Mouse (Mus musculus): ENCODE data around the gene Fam69b. TPM values are rescaled to one million over a fixed set of nuclear protein-coding genes. Genes with fewer than 3 reads are reported as not detected.

Gene Fam69b
- polyA plus RNA-seq, 1 experiment, result 12.2 TPM

DNA sequence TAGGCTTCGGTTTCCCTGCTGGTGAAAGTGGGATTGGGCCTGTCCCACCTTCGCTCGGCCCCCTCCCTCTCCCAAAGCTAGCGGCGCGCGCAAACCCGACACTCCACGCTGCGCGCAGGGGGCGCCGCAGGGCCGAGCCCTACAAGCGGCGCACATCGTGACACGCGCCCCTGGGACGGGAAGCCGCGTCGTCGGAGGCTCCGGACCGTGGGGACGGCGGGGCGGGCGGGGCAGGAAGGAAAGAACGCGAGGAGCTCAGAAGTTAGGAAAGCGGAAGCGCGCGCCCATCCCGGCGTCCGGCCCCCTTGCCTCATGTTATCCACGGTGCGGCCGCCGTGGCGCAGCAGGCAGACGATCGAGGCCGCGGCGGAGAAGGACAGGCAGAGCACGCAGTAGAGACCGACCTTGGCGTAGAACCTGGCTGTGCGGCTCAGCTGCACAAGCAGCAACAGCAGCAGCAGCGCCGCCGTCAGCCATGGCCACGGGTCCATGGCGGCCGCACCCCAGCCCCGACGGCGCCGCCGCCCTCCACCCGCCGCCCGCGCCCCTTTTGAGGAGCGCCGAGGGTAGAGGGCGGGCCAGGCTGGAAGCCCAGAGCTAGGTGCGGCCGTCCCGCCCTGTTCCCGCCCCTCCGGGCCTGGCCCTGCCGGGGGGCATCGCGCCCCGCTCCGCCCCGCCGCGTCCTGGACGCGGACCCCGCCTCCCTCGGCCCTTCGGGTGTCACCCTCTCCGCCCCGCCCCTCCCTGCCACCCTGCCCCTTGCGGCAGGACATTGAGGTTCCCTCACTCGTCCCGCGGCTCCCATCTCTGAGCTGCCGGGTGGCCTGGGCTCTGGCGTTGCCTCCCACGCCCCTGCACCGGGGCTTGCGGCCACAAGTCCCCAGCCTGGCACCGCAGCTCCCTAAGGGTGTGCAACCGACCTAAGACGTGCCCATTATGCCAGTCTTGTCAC lies 24.3 kb upstream of the Fam69b start, which contains the start of gene Agpat2:
TSS of gene Agpat2 (minus strand) at position 698 of the 952 bp plus-strand sequence.
- H3K36me3 ChIP-seq (ENCODE audit: control insufficient read depth, insufficient read depth, low read length), result no peaks in the 10 kb centered on the region
- peak within 1 kb of the TSS; percentile 79 for H3K27ac ChIP-seq (ENCODE audit: insufficient read depth, low read depth, low read length)
- WGBS, result 1% methylated on average over 88 of the region's 103 CpGs
- DNase-seq, result peak; percentile 91
- H3K27me3 ChIP-seq (replicated peaks; ENCODE audit: control insufficient read depth, insufficient read depth, low read length), result no peaks in the 10 kb centered on the region
- TF ChIP-seq CTCF (conservative IDR thresholded peaks at IDR 0.05; ENCODE audit: insufficient read depth, insufficient read length, low read depth, low read length) (peak; percentile 39), POLR2A (IDR thresholded peaks at IDR 0.05; ENCODE audit: low read depth, low read length) (peak; percentile 23)
- H3K4me3 ChIP-seq (ENCODE audit: insufficient read depth, low read depth, low read length), result peak within 1 kb of the TSS; percentile 92
- peaks cover 15% of the 10 kb centered on the region for H3K4me1 ChIP-seq (ENCODE audit: control insufficient read depth, insufficient read depth, low read length)

DNA sequence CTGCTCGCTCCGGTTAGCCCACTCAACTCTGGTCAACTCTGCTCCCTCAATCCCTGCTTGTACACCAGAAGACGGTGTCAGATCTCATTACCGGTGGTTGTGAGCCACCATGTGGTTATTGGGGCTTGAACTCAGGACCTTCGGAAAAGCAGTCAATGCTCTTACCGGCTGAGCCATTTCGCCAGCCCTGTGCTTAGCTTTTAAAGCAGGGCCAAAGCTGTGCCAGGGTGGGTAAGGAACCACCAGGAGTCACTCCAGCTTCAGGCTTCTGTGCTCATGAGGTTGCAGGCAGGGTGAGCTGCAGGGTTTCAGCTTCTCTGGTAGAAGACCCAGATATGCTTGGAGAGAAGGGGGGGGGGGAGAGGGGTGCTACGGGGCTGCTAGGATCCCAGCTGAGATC lies 22.9 kb upstream of the Fam69b start:
- 85% methylated on average over 8 of the region's 8 CpGs for WGBS
- Histone ChIP-seq H3K27me3 (replicated peaks; ENCODE audit: control insufficient read depth, insufficient read depth, low read length) (no peaks in the 10 kb centered on the region), H3K4me1 (ENCODE audit: control insufficient read depth, insufficient read depth, low read length) (peaks cover 4% of the 10 kb centered on the region), H3K27ac (ENCODE audit: insufficient read depth, low read depth, low read length) (no peak overlapping the region), H3K4me3 (ENCODE audit: insufficient read depth, low read depth, low read length) (no peak overlapping the region), H3K36me3 (ENCODE audit: control insufficient read depth, insufficient read depth, low read length) (no peaks in the 10 kb centered on the region)
- DNase-seq, result no peak
- TF ChIP-seq CTCF (conservative IDR thresholded peaks at IDR 0.05; ENCODE audit: insufficient read depth, insufficient read length, low read depth, low read length) (no peak), POLR2A (IDR thresholded peaks at IDR 0.05; ENCODE audit: low read depth, low read length) (no peak)

DNA sequence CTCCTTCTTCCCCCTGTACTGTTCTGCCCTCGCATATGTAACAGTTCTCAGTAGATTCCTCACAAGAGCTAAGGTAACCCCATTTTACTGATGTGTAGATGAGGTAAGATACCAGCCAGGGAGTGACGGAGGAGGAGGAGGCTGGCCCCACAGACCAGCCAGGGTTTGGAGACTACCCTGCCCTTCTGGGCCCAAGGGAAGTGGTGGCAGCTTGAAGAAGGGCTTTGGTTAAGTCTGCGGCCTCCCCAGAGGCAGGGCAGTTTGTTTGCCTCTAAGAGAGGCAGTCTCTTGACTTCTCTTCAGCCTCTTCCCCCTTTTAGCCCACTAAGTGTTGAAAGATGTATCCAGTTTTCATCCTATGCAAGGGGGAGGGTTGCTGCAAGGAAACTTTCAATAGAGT lies 21.7 kb upstream of the Fam69b start:
- H3K36me3 ChIP-seq (ENCODE audit: control insufficient read depth, insufficient read depth, low read length), result no peaks in the 10 kb centered on the region
- no peak overlapping the region for H3K27ac ChIP-seq (ENCODE audit: insufficient read depth, low read depth, low read length)
- H3K27me3 ChIP-seq (replicated peaks; ENCODE audit: control insufficient read depth, insufficient read depth, low read length), result no peaks in the 10 kb centered on the region
- no peak for TF ChIP-seq CTCF (conservative IDR thresholded peaks at IDR 0.05; ENCODE audit: insufficient read depth, insufficient read length, low read depth, low read length)
- no peak for TF ChIP-seq POLR2A (IDR thresholded peaks at IDR 0.05; ENCODE audit: low read depth, low read length)
- 87% methylated on average over 3 of the region's 3 CpGs for WGBS
- no peak overlapping the region for H3K4me3 ChIP-seq (ENCODE audit: insufficient read depth, low read depth, low read length)
- no peak for DNase-seq
- no peaks in the 10 kb centered on the region for H3K4me1 ChIP-seq (ENCODE audit: control insufficient read depth, insufficient read depth, low read length)

DNA sequence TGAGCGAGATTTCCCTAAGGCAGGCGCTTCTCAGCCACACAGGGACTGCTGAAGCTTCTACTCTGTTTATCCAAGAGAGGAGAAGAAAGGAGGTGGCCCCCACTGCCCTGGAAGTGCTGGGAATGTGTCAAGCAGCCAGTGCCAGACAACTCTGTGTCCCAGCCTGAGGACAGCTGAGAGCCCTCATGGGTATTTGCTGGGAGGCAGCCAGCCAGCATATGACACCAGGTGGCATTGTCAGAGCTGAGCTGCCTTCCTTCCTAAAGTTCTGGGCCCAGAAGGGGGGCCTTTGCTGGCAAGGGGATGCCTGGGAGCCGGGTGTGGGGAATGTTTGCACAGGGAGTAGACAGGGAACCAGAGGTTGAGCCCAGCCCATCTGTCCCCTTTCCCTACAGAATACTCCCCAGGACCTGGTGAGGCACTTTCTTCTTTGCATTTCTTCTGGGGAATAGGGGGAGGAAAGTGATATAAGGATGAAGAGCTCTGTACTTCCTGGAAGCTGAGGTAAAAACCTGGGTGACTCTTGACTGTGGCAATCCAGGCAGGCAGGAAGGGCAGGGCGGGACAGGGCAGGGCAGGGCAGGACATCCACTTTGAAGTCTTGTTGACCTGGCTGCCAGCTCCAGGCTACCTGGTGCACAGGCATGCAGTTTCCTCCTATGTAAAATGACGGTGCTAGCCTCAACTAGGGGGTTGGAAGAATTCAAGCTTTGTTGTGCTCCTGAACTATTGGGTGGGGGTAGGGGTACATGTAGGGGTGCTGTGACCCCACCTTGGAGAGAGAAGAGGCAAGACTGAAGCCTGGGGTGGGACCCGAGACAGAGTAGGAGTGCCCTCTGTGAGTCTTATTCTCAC lies 21.0 kb upstream of the Fam69b start:
- Histone ChIP-seq H3K36me3 (ENCODE audit: control insufficient read depth, insufficient read depth, low read length) (no peaks in the 10 kb centered on the region), H3K4me1 (ENCODE audit: control insufficient read depth, insufficient read depth, low read length) (no peaks in the 10 kb centered on the region), H3K27ac (ENCODE audit: insufficient read depth, low read depth, low read length) (no peak overlapping the region), H3K27me3 (replicated peaks; ENCODE audit: control insufficient read depth, insufficient read depth, low read length) (no peaks in the 10 kb centered on the region), H3K4me3 (ENCODE audit: insufficient read depth, low read depth, low read length) (no peak overlapping the region)
- no peak for TF ChIP-seq CTCF (conservative IDR thresholded peaks at IDR 0.05; ENCODE audit: insufficient read depth, insufficient read length, low read depth, low read length)
- no peak for TF ChIP-seq POLR2A (IDR thresholded peaks at IDR 0.05; ENCODE audit: low read depth, low read length)
- peak; percentile 33 for DNase-seq
- 56% methylated on average over 6 of the region's 6 CpGs for WGBS

DNA sequence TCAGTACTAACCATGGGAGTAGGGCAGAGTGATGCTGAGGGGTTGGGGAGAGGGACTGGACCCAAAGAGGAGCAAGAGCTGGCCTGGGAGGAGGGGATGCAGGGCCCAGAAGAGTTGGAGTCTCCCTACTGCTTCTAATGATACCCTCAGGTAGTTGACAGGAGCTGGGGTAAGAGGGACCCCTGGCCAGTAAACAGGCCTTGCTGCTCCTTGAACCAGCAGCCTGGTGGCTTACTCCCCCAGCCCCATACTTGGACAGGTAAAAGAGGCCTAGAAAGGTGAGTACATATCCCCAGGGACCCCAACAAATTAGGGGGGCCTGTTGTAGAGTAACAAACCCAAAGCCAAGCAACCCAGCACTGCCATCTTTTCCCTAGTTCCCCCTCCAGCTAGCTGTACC lies 19.5 kb upstream of the Fam69b start:
- DNase-seq, result no peak
- Histone ChIP-seq H3K27ac (ENCODE audit: insufficient read depth, low read depth, low read length) (no peak overlapping the region), H3K36me3 (ENCODE audit: control insufficient read depth, insufficient read depth, low read length) (no peaks in the 10 kb centered on the region), H3K4me3 (ENCODE audit: insufficient read depth, low read depth, low read length) (no peak overlapping the region), H3K27me3 (replicated peaks; ENCODE audit: control insufficient read depth, insufficient read depth, low read length) (no peaks in the 10 kb centered on the region), H3K4me1 (ENCODE audit: control insufficient read depth, insufficient read depth, low read length) (no peaks in the 10 kb centered on the region)
- TF ChIP-seq POLR2A (IDR thresholded peaks at IDR 0.05; ENCODE audit: low read depth, low read length) (no peak), CTCF (conservative IDR thresholded peaks at IDR 0.05; ENCODE audit: insufficient read depth, insufficient read length, low read depth, low read length) (no peak)

DNA sequence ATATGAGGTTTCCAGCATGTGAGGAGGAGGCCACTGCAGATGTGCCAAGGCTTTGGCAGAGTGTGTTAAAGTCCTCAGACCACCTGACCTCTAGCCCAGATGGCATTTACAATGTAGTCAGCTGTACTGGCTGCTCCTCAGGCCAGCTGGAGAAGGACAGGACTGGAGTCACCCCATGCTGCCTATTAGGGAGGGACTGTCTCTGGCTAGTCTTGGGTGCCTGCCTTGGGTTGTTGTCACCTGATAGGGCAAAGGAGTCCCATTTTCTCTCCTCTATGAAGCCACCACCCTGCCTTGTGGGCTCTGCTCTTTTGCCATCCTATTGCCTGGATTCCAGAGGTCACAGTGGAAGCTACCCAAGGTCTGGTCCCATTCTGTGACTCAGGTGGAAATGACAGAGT lies 19.0 kb upstream of the Fam69b start:
- TF ChIP-seq CTCF (conservative IDR thresholded peaks at IDR 0.05; ENCODE audit: insufficient read depth, insufficient read length, low read depth, low read length), result no peak
- TF ChIP-seq POLR2A (IDR thresholded peaks at IDR 0.05; ENCODE audit: low read depth, low read length), result no peak
- no peaks in the 10 kb centered on the region for H3K4me1 ChIP-seq (ENCODE audit: control insufficient read depth, insufficient read depth, low read length)
- H3K27me3 ChIP-seq (replicated peaks; ENCODE audit: control insufficient read depth, insufficient read depth, low read length), result no peaks in the 10 kb centered on the region
- DNase-seq, result peak; percentile 8
- no peaks in the 10 kb centered on the region for H3K36me3 ChIP-seq (ENCODE audit: control insufficient read depth, insufficient read depth, low read length)
- no peak overlapping the region for H3K4me3 ChIP-seq (ENCODE audit: insufficient read depth, low read depth, low read length)
- H3K27ac ChIP-seq (ENCODE audit: insufficient read depth, low read depth, low read length), result no peak overlapping the region

DNA sequence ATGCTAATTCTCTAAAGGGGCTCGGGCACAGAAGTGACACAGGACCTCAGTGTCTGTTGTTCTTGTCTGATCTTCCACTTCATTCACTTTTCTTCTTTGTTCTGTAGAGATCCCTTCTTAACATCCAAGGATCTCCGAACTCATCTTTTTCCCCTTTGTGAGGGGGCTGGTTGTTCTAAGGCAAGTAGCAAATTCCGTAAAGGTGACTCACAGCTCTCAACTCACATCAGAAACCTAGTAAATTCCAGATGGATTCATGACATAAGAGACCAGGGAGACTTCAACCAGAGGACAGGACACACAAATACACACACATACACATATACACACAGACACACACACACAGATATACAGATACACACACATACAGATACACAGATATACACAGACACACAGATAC lies 17.7 kb upstream of the Fam69b start:
- H3K27me3 ChIP-seq (replicated peaks; ENCODE audit: control insufficient read depth, insufficient read depth, low read length), result no peaks in the 10 kb centered on the region
- whole genome bisulfite sequencing, result 90% methylated on average over 3 of the region's 3 CpGs
- no peaks in the 10 kb centered on the region; the same call in 1 of the 2 replicates for H3K4me1 ChIP-seq (ENCODE audit: control insufficient read depth, insufficient read depth, low read length)
- DNase-seq, result no peak
- H3K27ac ChIP-seq (ENCODE audit: insufficient read depth, low read depth, low read length), result no peak overlapping the region
- no peaks in the 10 kb centered on the region for H3K36me3 ChIP-seq (ENCODE audit: control insufficient read depth, insufficient read depth, low read length)
- TF ChIP-seq CTCF (conservative IDR thresholded peaks at IDR 0.05; ENCODE audit: insufficient read depth, insufficient read length, low read depth, low read length), result no peak
- TF ChIP-seq POLR2A (IDR thresholded peaks at IDR 0.05; ENCODE audit: low read depth, low read length), result no peak
- no peak overlapping the region for H3K4me3 ChIP-seq (ENCODE audit: insufficient read depth, low read depth, low read length)

All from kidney, adult 2 months (tissue).